Mouse (Mus musculus): ENCODE data around the gene Lca5l. TPM values are rescaled to one million over a fixed set of nuclear protein-coding genes. Genes with fewer than 3 reads are reported as not detected.

Gene Lca5l
- total and polyA plus RNA-seq, 3 experiments, result 0.12 to 0.24 TPM; not detected in 1

DNA sequence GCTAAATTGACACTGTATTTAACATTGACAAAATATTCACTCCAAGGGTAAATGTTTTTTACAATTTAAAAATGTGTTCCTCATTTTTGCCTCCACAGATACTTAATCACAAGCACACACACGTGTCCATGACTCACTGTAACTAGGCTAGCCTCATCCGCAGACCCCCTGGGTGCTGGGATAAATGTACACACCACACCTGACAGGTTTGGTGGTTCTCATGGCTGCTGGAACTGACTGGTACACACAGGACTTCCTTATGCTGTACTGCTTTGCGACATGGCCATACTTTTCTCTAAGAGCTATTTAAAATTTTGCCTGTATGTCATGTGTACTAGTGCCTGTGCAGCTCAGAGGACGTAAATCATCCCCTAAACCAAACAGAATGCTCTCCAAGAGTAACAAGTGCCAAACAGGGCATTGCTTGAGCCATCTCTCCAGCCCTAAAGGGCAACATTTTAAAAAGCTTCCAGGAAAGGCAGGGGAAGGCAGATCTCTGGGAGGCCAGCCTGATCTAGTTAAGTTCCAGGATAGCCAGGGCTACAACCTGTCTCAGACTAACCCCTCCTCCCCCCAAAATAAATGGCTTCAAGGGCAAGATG lies 71.9 kb downstream of the Lca5l start:
- no peaks in the 10 kb centered on the region for H3K79me2 ChIP-seq (ENCODE audit: control insufficient read depth, insufficient read depth, low read length, poor library complexity)
- H3K27me3 ChIP-seq (ENCODE audit: control insufficient read depth in 1 of 2, insufficient read depth in 2 of 2, low read length in 2 of 2), result no peaks in the 10 kb centered on the region
- H3K36me3 ChIP-seq (ENCODE audit: control insufficient read depth in 1 of 2, insufficient read depth in 2 of 2, low read length in 2 of 2), result peaks cover 8 to 15% of the 10 kb centered on the region in 2 experiments
- no peak overlapping the region for H3K27ac ChIP-seq (ENCODE audit: control insufficient read depth, low read depth, low read length)
- no peaks in the 10 kb centered on the region for H3K9me3 ChIP-seq (replicated peaks; ENCODE audit: insufficient read depth, low read length)
- H3K4me1 ChIP-seq (ENCODE audit: control insufficient read depth in 1 of 2, insufficient read depth in 2 of 2, low read length in 2 of 2), result peaks cover 0 to 6% of the 10 kb centered on the region in 2 experiments; a peak in 1 of 4 replicates
- no peak overlapping the region for H3K4me3 ChIP-seq (ENCODE audit: control insufficient read depth in 1 of 2, insufficient read depth in 1 of 2, low read depth in 2 of 2, low read length in 2 of 2)
- TF ChIP-seq ETS1 (IDR thresholded peaks at IDR 0.05; ENCODE audit: low read depth, low read length), result no peak
- TF ChIP-seq TAL1 (IDR thresholded peaks at IDR 0.05; ENCODE audit: low read length), result peak; percentile 34; the same call in 1 of the 2 replicates
- no peak overlapping the region for H3K9ac ChIP-seq (ENCODE audit: control insufficient read depth, low read depth, low read length, poor library complexity, severe bottlenecking)
- peak; percentile 59 for DNase-seq (ENCODE audit: low read depth, low spot score)

GRCm38 (mm10) chr16:96114729-96115128 lies 77.3 kb downstream of the Lca5l start:
- TF ChIP-seq MYC (IDR thresholded peaks at IDR 0.05; ENCODE audit: low read depth, low read length) (0 out of 2 replicates have a peak, but pooled peaks have one; percentile 29), TBP (IDR thresholded peaks at IDR 0.05; ENCODE audit: low read depth, low read length) (no peak), ZC3H11A (IDR thresholded peaks at IDR 0.05; ENCODE audit: low read depth, low read length) (peak; percentile 68), ZNF384 (IDR thresholded peaks at IDR 0.05; ENCODE audit: low read depth, low read length) (peak; percentile 89), CTCF (IDR thresholded peaks at IDR 0.05 in 2 of 3, conservative IDR thresholded peaks at IDR 0.05 in 1 of 3; ENCODE audit: control insufficient read depth in 1 of 3, insufficient read depth in 1 of 3, low read depth in 2 of 3, low read length in 3 of 3, poor library complexity in 1 of 3, severe bottlenecking in 1 of 3) (peak; percentile 26 to 72 (median 49); a peak in 5 of 6 replicates), RAD21 (IDR thresholded peaks at IDR 0.05; ENCODE audit: low read depth, low read length) (peak; percentile 67), SMC3 (IDR thresholded peaks at IDR 0.05; ENCODE audit: low read depth, low read length) (peak; percentile 68), POLR2AphosphoS2 (IDR thresholded peaks at IDR 0.05; ENCODE audit: low read length) (no peak), BHLHE40 (IDR thresholded peaks at IDR 0.05; ENCODE audit: borderline replicate concordance, low read depth, low read length) (peak; percentile 8; the same call in 1 of the 2 replicates)
- Histone ChIP-seq H3K36me3 (ENCODE audit: control insufficient read depth in 1 of 2, insufficient read depth in 2 of 2, low read length in 2 of 2) (no peaks in the 10 kb centered on the region), H3K27ac (ENCODE audit: control insufficient read depth, low read depth, low read length) (no peak overlapping the region), H3K9ac (ENCODE audit: control insufficient read depth, low read depth, low read length, poor library complexity, severe bottlenecking) (no peak overlapping the region), H3K4me3 (ENCODE audit: control insufficient read depth in 1 of 2, insufficient read depth in 1 of 2, low read depth in 2 of 2, low read length in 2 of 2) (no peak overlapping the region), H3K79me2 (ENCODE audit: control insufficient read depth, insufficient read depth, low read length, poor library complexity) (no peaks in the 10 kb centered on the region), H3K4me1 (ENCODE audit: control insufficient read depth in 1 of 2, insufficient read depth in 2 of 2, low read length in 2 of 2) (no peaks in the 10 kb centered on the region), H3K9me3 (replicated peaks; ENCODE audit: insufficient read depth, low read length) (no peaks in the 10 kb centered on the region), H3K27me3 (ENCODE audit: control insufficient read depth in 1 of 2, insufficient read depth in 2 of 2, low read length in 2 of 2) (no peaks in the 10 kb centered on the region)
- peak; percentile 71 for DNase-seq (ENCODE audit: low read depth, low spot score)

DNA sequence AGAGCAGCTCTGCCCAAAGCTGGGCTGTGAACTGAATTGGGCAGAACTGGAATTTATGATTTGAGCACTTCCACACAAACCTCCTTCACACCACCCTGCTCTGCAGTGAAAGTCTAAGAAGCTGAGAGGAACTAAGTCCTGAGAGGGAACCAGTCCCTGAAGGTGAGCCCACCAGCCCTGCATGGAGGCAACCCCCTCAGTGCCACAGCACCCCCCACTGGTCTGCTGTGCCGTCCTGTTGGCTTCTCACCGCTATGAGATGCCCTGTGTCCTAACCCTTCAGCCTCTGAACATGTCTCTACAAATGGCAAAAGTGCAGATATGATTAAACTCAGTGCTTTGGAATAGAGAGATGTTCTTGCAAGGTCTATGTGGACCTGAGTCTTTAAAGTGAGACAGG lies 79.3 kb downstream of the Lca5l start:
- Histone ChIP-seq H3K36me3 (ENCODE audit: control insufficient read depth in 1 of 2, insufficient read depth in 2 of 2, low read length in 2 of 2) (no peaks in the 10 kb centered on the region), H3K9me3 (replicated peaks; ENCODE audit: insufficient read depth, low read length) (no peaks in the 10 kb centered on the region), H3K9ac (ENCODE audit: control insufficient read depth, low read depth, low read length, poor library complexity, severe bottlenecking) (no peak overlapping the region), H3K4me3 (ENCODE audit: control insufficient read depth in 1 of 2, insufficient read depth in 1 of 2, low read depth in 2 of 2, low read length in 2 of 2) (no peak overlapping the region), H3K27me3 (ENCODE audit: control insufficient read depth in 1 of 2, insufficient read depth in 2 of 2, low read length in 2 of 2) (no peaks in the 10 kb centered on the region), H3K79me2 (ENCODE audit: control insufficient read depth, insufficient read depth, low read length, poor library complexity) (no peaks in the 10 kb centered on the region), H3K4me1 (ENCODE audit: control insufficient read depth in 1 of 2, insufficient read depth in 2 of 2, low read length in 2 of 2) (no peaks in the 10 kb centered on the region), H3K27ac (ENCODE audit: control insufficient read depth, low read depth, low read length) (no peak overlapping the region)
- no peak for DNase-seq (ENCODE audit: low read depth, low spot score)
- TF ChIP-seq CTCF (IDR thresholded peaks at IDR 0.05 in 2 of 3, conservative IDR thresholded peaks at IDR 0.05 in 1 of 3; ENCODE audit: control insufficient read depth in 1 of 3, insufficient read depth in 1 of 3, low read depth in 2 of 3, low read length in 3 of 3, poor library complexity in 1 of 3, severe bottlenecking in 1 of 3) (peak in 2 of 3 experiments; percentile 8 to 10; a peak in 1 of 6 replicates), NRF1 (IDR thresholded peaks at IDR 0.05; ENCODE audit: insufficient read depth, low read depth, low read length, poor library complexity, severe bottlenecking) (no peak)
